Mouse (Mus musculus) megakaryocyte-erythroid progenitor cell, adult 5-6 weeks (primary cell): ENCODE measurements at regions not wholly inside any gene's neighbourhood (a gene's known extent, or its start where the extent isn't known, plus 50 kb on each side); places are given as distances from the start of the nearest gene placed in this dataset.

ENCODE experiments used
- ATAC-seq: replicated peaks from 2 replicates; pipeline ENCODE4 v1.8.0; 2016; ENCODE audit warnings: mild to moderate bottlenecking, inconsistent platforms; ENCODE audit not compliant: severe bottlenecking, poor library complexity, low FRiP score, low TSS enrichment

DNA sequence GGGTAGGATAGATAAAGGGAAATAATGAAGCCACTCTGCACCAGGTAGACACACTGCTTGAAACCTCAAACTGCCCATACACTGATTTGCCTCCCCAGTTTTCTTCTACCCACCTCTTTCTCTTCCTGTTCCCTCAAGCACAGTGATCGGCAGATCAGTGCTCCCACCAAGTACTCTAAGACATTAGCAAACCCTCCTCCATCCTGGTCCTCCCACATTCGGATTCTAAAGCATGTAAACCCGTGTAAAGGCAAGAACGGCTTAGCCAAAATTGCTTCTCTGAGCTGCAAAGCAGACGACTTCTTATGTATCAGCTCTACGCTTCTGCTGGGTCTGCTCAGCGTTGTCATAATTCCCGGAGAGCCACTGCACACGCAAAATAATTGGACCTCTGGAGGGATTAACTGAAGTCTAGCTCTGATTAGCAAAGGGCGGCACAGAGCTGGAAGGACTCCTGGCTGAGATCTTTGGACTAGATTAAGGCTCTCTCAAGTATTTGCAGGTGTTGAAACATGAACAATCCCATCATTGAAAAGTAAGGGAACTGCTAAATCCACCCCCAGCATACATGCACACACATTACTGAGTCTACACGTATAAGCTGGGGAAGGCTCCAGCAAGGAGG, 67.2 kb downstream of the Mtx3 start:
- ATAC-seq, result no peak

DNA sequence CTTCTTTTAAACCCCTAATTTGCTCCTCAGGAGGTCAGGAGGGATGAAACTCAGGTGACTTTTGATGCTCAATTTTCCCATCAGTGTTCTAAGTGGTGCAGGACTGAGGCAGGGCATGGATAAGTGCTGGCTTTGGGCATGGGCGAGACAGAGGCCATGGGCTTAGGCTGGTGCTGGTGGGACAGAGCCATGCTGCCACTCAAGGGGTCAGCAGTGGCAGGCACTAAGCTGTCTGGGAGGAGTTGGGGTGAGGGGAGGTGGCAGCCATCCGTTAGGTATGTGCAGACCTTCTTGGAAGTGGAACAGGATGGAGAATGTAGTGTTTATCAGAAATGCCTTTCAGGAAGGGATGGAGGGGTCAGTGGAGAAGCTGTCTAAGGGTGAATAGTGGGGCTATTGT, 68.1 kb downstream of the Mtx3 start:
- ATAC-seq, result no peak

DNA sequence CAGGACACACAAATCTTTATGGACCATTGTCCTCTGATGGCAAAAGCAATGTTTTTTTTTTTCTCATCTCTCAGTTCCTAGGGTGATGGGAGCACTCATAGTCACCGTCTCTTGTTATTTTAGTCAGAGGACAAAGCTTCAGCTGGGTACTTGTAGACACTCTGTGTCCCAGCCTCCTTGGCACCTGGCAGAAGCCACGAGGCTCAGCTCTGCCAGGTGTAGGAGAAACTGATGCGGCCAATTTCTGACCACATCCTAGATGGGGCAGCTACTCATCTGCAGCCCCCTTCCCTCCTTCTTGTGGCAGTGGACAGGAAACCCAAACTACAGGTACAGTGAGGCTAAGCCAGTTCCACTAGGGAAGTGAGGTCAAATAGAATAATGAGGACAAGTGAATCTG, 70.1 kb downstream of the Mtx3 start:
- ATAC-seq, result no peak

DNA sequence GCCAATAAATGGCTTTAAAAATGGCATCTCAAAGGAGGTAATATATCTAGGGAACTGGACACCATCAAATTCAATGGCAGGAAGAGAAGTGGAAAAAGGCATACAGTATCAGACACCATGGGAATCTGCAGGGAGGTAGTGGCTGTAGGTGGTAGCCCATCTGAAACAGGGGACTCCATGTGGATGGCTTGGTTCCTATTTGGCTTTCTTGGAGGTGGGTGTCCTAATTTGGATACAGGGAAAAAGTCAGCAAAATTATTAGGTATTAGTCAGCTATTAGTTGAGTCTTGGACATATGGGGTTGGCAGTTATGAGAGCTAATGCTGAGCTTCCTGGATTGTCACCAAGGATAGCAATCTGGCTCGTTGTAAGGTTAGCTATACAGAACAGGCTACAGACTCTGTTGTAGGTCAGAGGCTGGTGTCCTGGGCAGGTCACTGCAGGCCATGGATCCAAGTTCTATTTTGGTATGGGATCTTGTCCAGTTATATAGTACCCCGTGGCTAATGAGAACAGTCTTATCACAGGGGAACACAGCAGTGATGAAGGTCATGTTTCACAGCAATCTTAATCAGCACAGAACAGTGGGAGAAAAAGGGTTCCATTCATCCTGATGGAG, 70.8 kb downstream of the Mtx3 start:
- no peak for ATAC-seq

DNA sequence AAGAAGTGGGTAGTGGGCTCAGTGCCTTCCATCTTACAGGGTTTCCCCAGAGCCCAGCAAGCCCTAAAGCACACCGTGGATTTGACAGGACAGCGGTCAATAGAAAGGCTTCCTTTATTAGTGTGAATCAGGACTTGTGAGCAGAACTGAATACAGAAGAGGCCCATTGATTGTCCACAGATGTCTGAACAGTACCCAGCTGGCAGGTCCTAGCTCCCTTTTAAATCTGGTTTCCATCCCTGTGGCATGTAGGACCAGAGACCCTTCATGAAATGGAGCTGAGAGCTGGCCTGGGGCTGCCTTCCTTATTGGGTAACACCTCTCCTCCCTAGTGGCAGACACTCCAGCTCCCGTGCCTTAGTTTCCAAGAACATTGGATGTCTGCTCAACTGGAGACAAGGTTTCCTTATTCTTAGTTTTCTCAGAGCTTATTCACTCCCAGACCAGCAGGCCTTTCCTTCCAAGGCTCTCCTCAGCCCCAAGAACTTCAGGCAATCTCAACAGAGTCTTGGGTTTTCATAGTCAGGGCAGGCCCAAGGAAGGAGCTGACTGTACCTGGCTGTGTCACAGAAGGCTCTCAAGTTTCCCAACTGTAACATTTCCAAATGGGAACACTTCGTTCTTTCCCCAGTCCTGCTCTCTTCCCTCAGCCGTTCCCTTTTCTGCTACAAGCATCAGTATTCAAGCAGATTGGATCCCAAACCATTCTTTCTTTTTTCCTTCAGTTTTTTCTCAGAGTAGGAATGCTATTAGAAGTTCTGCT, 71.6 kb downstream of the Mtx3 start:
- ATAC-seq, result no peak

DNA sequence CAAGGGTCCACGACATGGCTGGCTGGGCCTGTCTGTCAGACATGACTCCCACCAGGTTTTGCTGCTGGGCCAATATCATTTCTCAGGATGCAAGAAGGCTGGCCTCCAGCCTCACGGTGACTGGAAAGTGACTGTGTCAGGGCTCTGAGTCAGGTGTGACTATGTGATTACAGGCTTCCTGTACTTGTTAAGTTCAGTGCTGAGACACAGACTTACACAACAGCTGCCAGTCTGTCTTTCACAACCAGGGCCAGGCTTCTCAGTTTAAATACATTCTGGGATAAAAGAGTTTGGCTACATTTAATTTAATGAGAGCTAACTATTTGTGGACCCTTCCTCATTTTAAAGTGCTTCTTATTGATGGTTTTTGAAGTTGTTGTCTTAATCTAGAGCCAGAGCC, 75.3 kb downstream of the Mtx3 start:
- no peak for ATAC-seq

DNA sequence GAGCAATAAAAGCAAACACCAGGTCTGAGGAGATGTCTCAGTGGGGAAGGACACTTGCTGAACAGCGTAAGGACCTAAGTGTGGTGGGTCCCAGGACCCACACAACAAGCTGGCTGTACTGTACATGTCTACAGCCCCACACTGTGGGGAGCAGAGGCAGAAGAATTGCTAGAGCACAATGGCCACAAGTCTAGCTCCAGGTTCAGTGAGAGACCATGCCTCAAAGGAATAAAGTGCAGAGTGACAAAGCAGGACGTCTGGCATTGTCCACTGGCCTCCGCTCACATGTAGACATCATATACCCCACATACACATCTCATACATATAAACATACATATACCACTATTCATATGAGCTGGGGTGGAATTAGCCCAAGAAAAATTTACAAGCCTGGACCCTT, 77.4 kb downstream of the Mtx3 start:
- no peak for ATAC-seq

DNA sequence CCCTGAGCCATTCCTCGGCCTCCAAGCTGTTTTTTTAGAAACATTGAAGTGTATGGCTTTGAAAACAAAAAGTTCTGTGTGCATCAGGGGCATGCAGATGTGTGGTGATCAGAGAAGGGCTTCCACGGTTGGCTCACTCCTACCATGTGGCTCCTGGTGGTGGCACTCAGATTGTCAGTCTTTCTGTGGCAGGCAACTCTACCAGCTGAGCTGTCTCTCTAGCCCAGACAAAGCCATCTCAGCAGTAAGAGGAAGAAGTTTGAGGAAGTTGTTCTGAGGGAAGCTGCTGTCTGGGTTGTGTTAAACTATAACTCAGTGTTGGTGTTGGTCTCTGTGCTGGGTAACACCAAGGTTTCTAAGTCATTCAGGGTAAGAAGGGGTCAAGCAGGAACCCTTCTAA, 78.9 kb downstream of the Mtx3 start:
- ATAC-seq, result no peak

DNA sequence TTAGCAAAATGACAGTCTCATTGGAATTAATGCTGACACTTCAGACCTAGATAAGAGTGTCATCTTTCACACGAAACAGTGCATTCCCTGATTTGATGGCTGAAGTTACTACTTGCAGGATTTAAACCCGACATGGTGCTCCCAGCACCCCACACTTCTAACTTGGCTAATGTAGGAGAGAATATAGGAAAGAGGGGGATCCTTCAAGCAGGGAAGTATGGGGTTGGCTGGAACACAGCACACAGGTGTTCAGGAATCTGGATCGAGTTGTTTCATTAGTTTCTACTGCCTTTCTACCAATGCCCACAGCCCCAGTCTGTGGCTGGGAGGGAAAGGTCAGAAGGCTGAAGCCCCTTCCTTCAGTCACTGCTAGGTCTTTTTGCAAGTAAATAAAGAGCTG, 79.5 kb downstream of the Mtx3 start:
- ATAC-seq, result no peak

DNA sequence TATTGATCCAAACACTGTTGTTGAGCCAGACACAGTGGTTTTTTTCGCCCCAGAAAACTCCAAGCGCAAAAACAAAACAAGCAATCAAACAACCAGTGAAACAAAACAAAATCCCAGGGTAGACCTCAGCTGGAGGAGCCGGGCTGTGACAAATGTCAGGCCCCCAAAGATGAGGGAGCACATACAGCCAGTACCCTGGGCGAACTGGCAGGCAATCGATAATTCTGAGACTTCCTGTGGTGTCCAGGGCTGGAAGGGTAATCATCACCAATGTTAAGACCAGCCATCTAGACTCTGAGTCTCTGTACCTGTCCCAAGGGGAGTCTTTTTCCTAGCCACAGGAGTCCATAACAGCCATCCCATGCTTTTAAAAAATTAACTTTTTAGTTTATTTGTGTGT, 80.6 kb downstream of the Mtx3 start:
- ATAC-seq, result no peak

DNA sequence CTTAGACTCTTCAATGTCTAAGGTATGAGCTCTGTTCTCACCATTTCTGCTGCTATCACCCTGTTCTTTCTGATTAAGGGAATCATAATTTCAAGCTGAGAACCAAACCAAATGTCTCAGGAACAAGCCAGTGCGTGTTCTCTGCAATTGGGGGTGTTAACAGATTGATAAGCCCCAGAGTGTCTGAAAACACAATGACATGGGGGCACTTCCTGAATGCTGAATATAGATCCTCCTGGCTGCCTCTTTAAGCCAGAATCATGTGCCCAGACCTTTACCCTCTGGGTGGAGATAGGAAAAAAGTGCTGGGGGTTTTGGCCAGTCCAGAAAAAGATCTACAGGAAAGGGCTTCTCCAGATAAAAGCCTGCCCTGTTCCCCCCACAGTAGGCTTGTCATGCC, 84.0 kb downstream of the Mtx3 start:
- ATAC-seq, result no peak

DNA sequence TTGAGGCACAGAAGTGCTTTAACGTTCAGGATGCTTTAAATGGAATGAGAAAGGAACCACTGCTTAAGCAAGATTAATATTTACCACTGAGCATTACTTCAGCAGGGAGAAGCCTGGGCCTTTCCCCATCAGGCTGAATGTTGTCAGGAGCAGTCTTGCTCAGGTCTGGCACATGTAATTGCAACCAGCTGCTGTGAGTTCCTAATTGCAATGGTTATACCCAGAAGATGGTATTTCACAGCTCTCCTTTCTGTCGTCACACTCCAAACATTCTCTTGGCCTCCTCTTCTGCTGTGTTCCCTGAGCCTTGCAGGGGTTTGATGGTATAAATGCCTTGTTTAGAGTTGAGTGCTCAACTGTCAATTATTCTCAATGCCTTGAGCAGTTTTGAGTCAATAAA, 87.1 kb downstream of the Mtx3 start:
- ATAC-seq, result no peak

DNA sequence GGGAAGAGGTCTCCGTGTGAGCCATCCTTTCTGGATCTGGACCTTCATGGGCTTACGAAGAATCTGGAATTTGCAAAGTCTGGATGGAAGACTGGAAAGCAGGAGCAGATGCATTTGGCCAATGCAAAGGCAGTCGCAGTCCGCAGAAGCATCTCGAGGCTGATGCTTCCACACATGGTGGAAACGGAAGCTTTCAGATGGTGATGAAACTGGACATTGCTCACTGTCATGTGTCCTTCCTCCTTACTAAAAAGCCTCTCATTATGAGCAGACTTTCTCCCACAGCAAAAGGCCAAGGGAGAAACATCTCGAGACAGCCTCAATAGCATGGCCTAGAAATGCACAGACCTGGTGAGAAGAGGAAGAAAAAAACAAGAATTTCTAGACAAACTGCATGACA, 94.5 kb downstream of the Mtx3 start:
- no peak for ATAC-seq

DNA sequence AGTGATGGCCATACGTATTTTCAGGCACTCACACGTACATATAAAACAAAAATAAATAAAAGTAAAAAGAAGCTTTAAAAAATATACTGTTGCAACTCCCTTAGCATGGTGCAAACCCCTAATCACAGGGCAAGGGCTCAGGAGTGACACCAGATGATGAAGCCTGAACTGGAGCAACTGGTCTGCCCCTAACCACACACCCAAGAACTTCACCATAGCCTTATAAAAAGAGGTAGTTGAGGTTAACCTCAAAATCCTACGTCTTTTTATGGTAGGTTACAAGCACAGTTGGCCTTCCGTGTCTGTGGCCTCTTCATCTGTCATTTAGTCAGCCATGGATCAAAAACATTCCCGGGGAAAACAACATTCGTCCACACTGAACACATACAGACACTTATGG, 96.0 kb downstream of the Mtx3 start:
- no peak for ATAC-seq

DNA sequence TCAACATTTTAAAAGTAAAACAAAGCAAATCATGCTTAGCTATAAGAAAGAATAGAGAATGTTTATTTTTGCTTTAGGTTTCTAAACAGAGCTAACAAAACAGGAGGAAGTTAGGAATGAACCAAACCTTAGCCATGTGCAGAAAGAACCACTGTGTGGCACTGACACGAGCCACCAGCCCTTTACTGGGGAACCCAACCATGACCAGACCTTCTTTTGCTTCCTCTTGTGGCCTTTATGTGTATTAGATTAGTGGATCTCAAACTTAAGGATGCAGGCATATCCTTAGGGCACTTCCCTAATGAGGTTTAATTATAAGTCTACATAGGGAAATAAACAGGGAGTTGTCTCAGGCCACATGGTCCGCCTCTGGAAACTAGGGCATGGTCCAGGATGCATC, 104.0 kb downstream of the Mtx3 start:
- ATAC-seq, result no peak

DNA sequence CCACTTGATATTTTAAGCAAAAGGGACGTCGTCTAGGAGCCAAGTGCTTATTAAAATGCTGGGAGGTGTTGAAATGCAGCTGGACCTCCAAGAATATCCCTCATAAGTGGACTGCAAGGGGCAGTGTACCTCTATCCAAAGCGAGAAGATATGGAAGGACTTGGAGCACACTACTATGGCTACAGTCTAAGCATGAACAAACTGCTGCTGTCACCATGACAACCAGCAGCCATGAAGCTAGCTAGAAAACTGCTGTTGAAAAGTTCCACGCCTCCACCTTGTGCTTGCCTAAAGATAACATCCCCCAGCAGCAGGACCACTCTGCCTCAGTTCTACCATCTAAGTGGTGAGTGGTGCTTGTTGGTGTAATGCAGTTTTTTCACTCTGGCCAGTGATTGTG, 115.5 kb downstream of the Mtx3 start:
- ATAC-seq, result no peak

DNA sequence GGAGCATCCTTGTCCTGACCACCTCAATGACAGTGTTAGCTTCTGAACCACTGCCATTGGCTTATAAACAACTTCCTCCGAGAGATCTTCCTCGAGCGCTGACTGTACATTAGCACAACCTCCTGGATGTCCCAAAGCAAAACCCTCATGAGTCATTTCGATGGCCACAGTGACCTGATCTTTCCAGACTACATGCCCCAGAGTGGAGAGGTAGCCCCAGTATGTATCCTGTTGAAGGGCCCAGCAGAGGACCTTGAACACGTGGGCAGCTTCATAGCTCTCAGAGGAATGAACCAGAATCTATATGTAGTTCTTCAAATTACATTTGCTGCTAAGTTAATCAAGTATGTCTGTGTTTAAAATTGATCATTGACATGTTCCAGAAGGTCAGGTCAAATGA, 118.1 kb downstream of the Mtx3 start:
- ATAC-seq, result no peak

DNA sequence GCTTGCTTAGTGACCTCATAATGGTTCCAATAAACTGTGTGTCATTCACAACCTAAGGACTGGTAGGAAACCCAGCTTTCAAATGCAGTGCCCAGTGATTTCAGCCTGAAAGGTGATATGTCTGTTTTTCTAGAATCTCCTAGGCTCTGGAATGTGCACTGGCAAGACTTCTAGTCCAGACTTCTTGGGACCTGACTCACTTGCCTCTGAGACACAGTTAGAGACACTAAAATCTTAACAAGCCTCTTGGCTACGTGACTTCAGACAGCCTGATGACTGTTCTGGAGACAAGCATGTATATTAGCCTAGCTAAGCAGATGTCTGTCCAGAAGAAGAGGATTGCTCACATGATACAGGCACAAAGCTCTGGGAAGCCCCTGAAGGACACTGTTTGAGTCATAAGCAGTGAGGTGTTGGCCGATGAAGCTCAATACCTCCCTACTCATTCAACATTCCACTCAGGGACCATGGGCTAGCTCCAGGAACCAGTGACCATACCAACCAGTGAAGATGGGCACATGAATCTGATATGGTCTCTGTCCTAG, 118.9 kb downstream of the Mtx3 start:
- no peak for ATAC-seq

DNA sequence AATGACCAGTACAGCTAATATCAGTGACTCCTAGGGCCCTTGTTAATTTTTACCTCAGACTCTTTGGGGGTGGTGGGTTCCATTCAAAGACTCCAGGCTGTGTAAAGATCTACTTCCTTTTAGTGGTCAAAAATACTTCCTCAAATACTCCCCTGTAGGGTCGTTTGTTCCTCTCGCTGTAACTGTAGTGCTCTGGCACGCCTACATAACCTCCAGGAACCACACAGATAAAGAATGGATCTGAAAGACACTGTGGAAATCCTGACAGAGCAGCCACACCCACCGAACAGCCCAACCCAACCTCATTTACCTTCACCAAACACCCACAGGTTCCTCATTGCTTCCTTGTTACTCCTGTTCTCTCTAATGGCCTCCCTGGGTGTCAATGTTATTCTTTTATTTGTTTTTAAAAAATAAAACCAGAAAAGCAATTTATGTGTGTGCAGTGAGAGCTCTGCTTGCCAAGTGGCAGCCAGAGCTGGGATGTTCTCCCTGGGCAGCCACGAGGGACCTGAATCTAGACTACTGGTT, 119.7 kb downstream of the Mtx3 start:
- ATAC-seq, result no peak

DNA sequence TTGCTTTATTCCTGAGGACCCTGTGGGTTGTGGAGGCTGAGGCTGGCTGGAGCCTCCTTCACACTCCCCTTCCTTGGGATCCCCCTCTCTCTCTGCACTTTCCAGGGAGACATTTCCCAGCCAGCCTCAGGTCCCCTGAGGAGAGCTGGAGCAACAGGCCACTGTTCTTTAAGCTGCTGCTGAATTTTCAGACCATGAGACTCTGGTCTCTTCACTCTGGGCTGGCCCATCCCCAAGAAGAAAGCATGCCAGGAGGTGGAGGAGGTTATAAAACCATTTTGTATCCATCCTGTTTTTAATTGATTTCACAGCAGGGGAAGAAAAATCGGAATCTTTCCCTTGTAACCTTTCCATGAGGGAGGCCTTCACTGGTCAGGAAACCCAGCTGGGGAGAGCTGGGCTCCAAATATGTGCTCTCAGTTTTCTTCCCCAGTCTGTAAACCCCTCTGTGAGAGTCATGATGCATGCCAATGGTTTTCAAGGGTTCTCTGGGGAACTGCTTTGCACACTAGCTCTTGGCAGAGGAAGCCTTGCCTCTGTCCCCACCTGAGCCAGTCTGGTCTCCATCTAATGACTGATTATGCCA, 122.6 kb downstream of the Mtx3 start:
- ATAC-seq, result no peak
